Mouse (Mus musculus) retina, postnatal 7 days (tissue): ENCODE measurements around the gene Dclk2.

Source experiments
- DNase-seq: peaks from one replicate; pipeline ENCODE4 v3.0.0-alpha.2; 2012; ENCODE audit warnings: low read depth, low spot score

Dclk2 gene

DNA sequence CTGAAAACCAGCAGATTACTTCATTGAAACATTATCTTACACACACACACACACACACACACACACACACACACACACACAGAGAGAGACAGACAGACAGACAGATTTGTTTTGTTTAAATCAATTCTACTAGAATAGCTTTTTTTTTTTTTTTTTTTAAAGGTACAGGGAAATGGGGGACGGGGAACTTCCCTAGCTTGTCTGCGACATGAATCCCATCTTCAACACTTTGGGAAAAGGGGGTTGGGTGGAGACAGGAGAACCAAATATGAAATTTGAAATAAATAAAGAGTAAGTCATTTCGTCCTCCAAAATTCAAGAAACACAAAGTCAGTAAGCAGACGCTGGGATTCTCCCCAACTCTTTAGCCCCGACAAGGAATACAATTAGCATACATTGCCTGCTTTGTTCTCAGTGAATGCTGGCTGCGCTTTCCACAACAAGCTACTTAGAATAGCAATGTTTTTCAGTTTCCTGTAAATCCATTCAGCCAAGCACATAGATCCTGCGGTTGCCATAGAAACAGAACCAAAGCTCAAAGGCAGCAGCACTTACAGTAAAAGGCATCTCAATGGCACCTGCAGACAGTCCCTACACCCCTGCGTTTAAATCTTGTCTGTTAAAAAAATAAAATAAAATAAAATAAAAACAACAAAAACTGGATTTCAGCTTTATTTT is 75.7 kb downstream of the Dclk2 start:
- no peak for DNase-seq

DNA sequence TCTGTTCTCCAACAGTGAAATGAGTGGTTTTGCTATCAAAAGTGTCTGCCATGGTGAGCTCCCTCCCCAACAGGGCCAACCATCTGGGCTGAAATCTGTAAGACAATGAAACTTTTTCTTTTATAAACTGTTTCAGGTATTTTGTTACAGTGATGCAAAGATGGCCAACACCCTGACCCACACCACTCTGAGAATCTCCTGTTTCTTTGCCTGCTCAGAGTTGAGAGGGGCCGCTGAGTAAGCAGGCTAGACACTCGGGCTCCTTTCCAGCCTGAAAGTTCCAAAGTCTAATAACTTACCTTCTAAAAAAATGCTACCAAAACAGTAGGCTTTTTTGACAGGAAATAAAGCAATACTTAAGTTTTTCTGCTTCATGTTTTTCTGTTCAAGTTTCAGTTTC is 78.2 kb downstream of the Dclk2 start:
- DNase-seq: no peak

DNA sequence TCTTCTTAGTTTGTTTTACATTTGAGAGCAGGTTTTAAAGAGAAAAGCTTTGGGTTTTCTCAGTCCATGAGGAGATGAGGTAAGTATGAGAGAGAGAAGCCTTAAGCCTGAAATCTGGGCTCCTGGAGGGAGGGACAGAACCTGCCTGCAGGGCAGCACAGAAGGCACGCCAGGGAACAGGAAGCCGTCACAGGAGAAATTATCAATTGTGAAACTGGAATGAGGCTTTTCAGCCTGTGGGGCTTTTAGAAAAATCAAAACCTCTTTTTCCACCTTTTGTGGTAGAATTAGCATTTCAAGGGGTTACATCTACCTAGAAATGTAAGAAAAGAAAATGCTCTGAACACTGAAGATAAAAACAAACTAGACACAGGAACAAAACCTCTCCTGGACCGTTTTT is 81.0 kb downstream of the Dclk2 start:
- DNase-seq: no peak

DNA sequence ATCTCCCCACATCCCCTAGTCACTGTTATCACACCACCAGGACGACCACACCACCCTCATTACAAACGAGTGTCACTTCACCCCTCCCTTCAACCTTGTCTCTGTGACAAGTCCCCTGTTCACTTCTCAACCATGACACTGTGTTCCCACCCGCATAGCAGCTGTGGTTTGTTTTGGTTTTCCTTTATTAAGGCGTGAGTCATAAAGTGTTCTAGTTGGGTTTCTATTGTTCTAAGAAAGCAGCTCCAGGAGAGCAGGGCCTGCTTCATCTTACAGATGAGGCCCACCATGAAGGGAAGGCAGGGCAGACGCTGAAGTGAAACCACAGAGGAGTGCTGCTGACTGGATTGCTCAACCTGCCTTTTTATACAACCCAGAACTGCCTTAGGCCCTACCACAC is 83.3 kb downstream of the Dclk2 start:
- no peak for DNase-seq

DNA sequence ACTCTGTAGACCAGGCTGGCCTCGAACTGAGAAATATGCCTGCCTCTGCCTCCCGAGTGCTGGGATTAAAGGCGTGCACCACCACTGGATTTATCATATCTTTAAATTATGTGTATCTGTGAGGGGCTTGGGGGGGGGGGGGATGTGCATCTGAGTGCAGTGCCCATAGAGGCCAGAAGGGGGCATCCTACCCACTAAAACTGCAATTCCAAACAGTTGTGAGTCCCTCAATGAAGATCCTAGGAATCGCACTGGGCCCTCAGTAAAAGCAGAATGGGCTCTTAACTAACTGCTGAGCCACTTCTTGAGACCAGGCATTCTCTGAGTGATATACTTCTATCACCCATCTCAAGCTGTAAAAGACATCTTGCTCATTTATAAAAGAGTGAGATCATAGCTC is 85.5 kb downstream of the Dclk2 start:
- no peak for DNase-seq

DNA sequence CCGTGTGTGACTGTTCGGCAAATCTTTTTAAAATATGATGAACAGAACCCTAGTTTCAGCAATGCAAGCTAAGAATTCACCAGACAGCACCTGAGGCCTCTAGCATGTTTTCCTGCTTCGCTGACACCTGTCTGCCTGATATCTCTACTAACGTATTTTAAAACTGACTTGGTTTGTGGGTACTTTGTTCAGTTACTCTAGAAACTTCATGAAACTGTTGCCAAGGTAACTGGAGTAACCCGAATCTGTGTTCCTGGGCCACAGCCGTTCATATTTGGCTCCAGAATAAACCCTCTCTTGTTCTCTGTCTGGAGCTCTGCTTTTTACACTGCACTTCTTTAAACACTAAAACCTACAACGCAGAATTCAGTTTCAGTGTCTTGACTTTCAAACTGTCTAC is 86.3 kb downstream of the Dclk2 start:
- DNase-seq: no peak

DNA sequence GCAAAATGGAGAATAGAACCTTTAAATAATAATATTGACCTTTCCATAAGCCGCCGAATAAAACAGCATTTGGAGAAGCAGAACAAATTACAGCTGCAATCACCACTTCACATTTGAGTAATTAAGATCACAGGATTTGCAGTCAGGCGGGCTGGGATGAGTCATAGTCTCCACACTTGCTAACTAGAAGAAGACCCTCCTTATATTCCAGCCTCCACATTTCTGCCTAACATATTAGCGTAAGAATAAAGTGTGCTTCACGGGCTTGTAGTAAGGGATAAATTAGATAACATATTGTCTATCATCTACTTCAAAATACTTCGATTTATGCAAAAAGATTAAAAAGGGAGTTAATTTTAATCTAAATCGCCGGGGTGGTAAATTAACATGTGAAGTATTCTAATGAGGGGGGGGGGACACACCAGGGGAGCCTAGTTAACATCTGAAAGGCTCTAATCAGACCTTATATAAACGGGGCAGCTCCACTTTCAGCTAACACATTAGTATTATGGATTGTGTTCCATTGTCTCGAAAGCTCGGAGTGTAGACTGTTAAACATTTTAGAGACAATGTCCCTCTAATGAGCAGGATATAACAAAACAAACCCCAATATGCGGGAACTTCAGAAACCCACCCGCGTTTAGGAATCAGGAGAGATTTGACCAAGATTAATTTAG is 87.9 kb downstream of the Dclk2 start:
- no peak for DNase-seq

DNA sequence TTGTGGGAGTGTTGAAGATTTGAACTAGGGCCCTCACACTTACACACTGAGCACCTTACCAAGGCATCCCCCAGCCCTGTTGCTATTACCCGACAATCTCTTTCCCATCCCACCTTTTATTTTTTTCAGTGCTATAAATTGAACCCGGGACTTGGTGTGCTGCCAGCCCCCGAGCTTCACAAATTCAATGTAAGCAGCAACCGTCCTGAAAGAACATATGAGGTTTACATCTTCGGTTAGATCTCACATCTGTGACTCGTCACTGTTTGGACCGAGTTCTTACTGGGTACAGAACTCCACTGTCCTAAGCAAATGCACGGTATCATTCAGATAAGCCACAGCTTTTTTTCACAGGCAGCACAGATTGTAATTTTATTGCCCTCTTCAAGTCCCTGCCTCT is 88.5 kb downstream of the Dclk2 start:
- DNase-seq: no peak

DNA sequence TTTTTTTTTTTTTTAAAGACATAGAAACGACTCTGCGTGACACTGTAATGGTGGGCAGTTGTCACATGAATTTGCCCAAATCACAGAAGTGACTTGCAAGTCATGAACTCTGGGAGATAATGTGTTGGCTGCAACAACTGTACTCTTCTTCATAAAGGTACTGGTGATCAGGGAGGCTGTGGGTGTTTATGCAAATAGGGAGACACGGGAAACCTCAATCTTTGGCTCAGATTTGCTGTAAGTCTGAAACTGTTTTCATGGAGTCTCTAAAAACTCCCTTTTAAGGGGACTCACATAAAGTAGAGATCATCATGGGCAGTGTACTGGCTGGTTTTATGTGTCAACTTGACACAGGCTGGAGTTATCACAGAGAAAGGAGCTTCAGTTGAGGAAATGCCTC is 93.1 kb downstream of the Dclk2 start:
- no peak for DNase-seq

DNA sequence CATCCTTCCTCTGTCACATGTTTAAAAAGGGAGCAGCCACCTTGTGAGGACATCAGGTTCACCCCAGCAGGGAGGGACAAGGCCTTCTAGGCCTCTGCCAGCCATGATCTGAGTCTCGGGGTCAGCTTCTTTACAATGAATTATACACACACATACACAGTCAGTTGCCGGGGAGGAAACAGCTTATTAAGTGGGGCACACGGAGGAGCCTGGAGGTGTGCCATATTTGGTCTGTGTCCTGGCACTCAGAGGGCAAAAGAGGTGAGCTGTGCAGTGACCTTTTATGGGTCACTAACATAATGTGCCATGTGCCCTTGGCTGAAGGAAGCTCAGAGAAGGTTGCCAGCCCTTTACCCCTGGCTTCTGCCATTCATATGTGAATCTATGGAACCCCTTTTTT is 99.3 kb downstream of the Dclk2 start:
- DNase-seq: no peak

DNA sequence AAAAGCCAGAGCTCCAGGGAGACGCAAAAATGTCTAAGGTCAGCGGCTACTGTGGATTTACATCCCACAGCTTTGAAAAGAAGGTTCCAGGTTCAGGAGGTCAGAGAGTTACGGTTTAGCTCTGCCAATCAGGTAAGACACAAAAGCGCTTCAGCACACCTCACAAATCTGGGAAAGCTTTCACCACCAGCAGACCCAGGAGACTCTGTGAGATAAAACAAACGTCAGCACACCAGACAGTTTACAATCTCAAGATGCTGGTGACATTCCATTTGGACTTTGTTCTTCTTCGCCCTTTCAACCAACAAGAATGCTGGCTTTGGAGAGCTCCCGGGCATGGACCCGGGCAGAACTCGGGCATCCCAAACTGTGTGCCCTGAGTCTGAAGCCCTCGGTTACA is 100.3 kb downstream of the Dclk2 start:
- DNase-seq: no peak

DNA sequence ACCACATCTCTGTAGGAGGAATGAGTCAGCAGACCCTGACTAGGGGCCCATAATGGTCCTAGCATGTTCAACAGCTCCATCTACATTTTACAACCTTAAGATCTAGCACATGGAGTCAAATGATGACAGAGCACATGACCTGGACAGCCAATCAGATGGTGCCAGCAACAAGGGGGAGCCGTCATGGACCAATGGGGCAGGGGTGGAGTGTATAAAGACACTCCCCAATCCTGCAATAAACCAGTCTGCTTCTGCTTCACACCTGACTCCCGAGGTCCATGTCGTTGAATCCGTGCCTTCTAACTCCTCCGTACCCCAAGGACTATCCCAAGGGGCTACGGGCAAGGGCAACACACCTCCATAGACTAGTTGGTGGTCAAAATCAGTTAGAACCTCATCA is 101.3 kb downstream of the Dclk2 start:
- no peak for DNase-seq

DNA sequence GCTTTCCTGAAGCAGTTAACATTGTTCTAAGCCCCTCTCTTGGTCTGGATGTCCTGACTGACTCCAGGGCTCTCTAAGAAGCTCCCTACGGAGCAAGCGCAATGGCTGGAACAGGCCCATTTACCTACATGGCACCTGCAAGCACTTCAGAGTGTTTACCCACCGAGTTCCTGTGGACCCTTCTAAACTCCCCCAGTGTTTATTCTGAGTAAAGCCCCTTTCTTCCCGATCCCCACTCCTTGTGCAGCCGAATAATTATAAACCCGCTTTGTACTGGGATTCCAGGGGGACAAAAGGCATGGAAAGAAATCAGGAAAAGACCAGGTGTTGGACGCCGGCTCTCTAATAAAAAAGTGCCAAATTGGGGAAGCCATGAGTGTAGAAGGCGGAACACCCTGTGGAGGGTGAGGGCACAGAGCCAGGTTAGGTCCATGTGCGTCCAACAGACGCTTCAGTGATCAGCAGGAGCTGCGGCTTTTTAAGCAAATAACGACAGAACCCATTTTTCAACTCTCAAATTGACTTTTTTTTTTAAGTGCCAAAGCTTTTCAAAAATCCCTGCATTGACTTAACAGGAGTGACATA is 102.6 kb downstream of the Dclk2 start:
- DNase-seq: no peak

DNA sequence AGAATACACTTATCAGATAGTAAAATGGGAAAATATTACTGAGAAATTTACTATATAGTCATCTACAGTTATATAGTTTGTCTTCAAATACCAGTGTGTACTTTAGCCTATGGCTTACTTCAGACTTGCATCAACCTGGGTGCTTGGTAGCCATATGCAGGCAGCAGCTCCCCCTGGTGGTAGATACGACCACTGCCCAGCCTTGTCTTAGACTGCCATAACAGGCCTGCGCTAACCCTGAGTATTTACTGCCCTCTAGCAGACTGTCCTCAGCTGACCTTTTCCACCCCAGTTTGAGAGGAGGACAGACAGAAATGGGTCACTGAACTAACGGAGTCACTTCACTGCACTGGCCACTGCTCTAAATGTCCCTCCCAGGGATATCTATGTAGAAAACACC is 108.0 kb downstream of the Dclk2 start:
- DNase-seq: peak; percentile 69

DNA sequence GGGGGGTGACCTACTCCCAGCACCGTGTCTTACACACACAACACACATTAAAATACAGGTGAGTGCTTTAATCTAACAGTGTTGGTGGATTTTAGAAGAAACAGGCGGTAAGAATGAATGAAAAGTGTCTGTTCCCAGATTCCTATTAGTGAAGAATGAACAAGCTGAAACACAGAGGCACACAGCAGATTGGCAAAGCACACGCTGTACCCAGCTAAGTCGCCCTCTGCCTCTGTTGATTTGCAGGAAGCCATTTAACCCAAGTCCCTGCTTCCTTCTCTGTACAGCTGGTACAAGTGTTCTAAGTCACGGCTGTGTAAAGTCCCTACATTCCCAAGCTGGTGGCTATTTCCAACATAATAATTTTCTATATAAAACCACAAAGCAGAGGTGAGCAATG is 109.7 kb downstream of the Dclk2 start:
- no peak for DNase-seq

DNA sequence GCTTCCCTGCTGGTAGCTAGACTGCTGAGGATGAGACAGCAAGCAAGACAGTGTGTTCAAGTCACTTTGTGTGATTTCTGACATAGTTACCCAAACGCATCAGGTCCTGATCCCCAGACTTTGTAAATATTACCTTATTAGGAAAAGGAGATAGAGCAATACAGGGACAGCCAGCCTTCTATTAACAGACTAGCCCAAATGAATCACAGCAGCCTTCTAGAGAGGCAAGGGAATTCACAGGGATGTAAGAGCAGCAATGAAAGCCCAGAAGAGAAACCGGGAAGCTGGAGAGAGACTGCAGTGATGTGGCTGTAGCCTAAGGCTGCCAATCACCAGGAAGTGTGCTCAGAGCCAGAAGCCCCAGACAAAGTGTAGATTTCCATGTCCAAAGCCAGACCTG is 111.0 kb downstream of the Dclk2 start:
- DNase-seq: no peak

DNA sequence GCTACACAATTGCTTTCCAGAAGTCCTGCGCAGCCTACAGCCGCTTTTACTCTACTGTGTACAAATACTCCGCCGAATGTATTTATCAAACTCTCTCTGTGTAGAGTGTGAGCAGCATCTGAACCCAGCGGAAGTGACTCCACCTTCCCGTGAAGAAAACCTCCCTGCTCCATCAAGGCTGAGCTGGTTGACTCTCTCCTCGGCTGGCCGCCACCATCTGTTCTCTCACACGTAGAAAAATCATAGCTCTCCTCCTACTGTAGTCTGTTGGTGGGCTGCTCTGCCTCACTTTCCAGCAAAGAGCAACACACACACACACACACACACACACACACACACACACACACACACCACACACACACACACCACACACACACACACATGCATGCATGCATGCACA is 111.5 kb downstream of the Dclk2 start:
- no peak for DNase-seq

DNA sequence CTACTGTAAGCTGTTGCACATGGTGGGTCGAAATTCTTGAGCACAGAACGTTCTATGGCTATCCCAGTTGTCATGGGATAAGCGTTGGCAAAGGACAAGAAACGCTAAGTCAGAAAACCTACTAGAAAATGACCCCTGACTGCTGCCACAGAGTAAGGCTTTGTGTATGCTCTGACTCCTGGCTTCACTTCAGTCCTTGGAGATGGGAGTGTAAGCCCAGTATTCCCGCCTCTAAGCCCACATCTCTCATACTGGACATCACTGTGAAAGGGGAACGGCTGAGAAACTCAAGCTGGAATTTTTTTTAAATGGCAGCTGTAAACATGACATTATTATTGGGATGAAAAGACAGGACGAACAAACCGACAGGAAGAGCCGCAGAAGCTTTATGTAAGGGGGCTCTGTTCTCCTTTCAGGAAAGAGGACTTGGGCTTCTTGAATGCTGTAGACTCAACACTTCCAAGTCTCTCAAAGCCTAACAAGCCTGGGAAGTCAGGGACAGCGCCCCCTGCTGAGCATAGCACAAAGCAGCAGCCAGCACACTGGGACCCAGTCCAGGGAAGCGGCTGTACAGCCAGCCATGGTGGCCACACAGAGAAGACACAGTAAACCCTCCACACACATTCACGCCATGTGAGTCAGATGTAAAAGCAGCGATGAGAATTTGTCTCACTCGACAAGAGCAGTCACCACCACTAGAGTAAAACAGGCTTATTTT is 112.7 kb downstream of the Dclk2 start:
- DNase-seq: no peak

DNA sequence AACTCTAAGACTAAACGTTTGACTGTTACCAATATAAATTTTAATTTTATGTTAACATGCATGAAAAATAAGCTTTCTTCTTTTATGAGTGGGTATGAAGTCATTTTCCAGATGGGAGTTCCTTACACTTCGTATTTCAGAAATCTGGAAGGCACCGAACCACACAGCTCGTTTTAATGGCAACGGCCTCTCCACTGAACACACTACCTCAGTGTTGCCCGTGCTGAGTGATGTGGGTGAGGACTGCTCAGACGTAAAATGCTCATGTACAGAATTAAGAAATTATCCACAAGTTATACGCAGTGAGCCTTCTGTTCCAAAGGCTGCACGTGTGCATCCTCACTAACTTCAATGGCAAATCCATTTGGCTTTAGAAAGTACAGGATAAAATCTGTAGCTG is 113.8 kb downstream of the Dclk2 start:
- no peak for DNase-seq

DNA sequence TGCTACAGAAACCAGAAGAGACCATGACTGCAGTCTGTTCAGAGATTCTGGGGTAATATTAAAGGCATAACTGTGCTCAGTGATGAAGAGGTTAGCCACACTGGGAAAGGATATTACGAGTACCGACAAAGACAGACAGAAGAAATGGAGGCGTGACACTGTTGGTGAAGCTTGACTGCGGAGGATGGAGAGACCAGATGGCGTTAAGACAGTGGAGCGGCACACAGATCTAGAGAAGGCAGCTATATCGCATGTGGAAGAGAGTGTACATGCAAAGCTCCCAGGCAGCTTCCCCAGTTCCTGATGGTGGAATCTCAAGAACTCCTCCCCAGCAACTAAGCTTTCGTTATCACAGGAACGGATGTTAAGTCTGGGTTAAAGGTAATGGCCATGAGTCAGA is 116.4 kb downstream of the Dclk2 start:
- no peak for DNase-seq

DNA sequence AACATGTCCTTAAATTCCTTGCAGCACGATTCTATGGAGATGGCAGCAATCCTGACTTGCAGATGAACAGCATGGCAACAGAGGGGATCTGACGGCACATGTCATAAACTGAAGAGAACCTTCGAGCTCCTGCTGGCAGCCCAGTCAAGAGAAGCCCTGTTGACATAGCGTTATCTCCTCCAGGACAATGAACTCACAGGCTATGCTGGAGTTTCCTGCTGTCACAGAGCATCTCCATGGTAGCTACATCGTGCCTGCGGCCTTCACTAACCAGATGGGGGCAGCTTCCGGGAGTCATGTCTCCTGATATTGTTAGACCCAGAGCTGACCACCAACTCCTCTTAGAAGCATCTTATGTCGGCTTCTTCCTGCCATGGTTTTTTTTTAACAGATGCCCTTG is 117.8 kb downstream of the Dclk2 start:
- no peak for DNase-seq

DNA sequence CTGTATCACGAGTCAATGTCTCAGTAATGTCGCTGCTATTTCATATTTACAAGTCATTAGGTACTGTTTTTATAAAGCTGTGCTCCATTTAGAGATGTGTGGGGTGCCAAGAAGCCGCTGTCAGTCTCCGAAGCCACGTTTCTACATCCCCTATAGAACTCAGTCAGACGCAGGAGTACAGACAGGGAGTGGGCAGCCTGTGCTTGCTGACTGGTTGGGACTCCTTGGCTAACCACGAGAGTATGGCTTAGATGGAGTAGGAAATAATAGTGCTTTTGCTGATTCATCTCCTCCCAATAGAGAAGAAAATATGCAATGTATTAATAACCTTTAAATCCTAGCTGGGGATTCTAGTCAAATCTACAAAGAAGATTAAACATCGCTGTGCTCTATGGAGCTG is 119.8 kb downstream of the Dclk2 start:
- DNase-seq: no peak

DNA sequence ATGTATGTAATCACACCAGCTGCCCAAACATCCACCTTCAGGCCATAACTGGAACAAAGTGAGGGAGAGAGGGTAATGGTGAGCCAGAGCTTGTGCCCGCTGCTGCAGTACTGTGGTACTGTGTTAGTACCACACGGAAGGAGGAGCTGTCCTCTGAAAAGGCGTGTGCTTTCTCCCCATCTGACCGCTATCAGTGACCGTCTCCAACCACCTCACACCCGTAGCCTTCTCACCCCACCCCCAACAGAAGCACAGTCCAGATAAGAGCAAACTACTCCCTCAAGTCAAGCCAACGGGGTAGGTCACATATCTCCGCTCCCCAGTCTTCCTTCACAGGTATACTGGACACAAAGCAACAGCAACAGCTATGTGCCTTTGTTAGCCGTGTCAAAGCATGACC is 121.6 kb downstream of the Dclk2 start:
- DNase-seq: no peak
